Mouse (Mus musculus): ENCODE measurements at regions not wholly inside any gene's neighbourhood (a gene's known extent, or its start where the extent isn't known, plus 50 kb on each side); places are given as distances from the start of the nearest gene placed in this dataset.

GRCm38 (mm10) chr1:143074999-143075398, 565.5 kb upstream of the B3galt2 start:
- DNase-seq (ENCODE audit: low spot score) = no peak

DNA sequence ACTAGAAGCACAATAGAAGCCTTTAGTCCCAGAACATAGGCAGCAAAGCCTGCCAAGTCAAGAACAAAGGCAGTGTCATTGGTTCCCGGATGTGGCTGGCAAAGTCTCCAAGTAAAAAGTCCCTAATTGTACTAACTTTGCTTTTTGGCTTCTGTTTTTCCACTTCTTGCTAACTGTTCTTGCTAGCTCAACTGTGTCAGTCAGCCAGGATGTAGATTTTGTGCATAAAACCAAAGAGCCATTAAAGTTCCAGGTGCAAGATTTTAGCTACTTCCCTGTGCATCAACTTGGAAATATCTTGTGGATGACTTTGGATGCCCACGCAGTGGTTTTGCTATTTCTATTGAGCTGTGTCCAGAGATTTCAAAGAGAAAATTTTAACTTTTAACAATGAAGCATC, 560.0 kb upstream of the B3galt2 start:
- no peak for DNase-seq (ENCODE audit: low spot score)

- no peak for DNase-seq (ENCODE audit: low spot score)
Measured at GRCm38 (mm10) chr1:143096904-143097303, 543.6 kb upstream of the B3galt2 start.

- no peak for DNase-seq (ENCODE audit: low spot score)
Measured at GRCm38 (mm10) chr1:143098307-143098706, 542.2 kb upstream of the B3galt2 start.

DNA sequence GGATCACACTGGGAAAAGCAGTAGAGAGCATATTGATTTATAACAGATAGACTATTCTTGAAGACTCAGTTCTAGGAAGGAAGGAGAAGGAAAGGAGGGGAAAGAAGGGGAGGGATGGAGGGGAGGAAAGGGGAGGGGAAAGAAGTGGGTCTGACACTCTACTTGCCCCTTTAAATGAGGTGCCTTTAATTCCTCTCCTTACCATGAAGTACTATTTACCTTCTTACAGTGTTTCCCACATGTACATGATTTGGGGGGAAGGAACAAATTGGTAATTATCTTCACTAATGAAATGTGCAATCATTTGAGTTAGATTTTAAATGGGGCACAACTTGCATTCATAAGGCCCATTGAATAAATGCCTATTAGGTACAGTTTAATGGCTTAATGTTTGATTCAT, 518.3 kb upstream of the B3galt2 start:
- DNase-seq (ENCODE audit: low spot score) = no peak

DNA sequence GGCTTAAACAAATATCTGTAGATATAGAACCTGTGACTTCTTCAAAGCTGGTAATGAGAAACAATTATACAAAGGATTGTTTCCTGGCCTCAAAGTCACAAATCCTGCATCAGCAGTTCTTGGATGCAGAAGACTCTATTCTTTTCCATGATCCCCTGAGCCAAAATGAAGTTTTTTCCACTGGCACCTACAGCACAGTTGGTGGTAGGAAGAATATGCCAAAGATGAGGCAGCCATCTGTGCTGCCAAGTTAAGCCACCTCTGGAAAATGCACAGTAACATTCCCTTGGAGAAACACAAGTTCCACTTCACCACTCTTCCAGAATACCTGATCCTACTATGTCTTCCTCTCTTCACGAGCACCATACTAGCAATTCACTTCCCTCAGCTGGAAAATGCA, 510.2 kb upstream of the B3galt2 start:
- no peak for DNase-seq (ENCODE audit: low spot score)

- DNase-seq (ENCODE audit: low spot score) = no peak
Measured at GRCm38 (mm10) chr1:143132806-143133205, 507.7 kb upstream of the B3galt2 start.

DNA sequence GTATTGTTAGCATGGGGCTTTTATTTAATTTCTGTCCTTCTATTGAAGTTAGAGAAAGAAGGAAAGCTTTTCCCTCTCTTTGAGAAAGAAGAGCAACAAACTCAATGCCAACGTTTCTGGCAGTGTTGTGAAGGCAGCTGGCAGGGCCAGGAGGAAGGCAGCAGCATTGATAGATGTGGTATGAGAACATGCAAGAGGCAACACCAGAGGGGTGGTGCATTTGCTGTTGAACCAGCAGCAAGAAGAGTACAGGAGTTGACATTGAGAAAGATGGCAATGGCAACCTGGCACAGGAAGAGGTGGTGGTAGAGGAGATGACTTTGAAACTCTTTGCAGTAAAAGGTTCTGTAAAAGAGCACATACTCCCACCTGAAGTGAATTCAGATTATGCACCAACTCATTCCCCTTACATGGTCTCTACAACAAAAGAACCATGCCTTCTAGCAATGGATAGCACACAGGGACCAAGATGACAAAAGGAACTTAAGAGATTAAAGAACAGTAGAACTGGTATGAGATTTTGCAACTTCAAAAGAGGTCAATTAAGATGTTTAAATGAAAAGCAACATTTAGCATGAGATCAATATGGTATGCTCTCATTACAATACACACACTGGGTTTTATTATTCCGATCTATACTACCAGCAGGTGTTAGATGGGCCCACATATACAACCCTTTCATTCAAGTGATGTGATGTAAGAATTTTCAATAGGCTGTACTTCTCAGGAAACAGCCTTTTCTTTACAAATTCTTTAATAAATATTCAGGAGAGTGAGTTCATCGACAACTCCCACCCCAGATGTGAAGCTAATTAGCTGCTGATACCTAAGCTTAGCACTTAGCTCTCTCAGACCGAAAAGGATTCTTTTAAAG, 495.1 kb upstream of the B3galt2 start:
- DNase-seq (ENCODE audit: low spot score) = no peak

- no peak for DNase-seq (ENCODE audit: low spot score)
Measured at GRCm38 (mm10) chr1:143171286-143171685, 469.2 kb upstream of the B3galt2 start.

DNA sequence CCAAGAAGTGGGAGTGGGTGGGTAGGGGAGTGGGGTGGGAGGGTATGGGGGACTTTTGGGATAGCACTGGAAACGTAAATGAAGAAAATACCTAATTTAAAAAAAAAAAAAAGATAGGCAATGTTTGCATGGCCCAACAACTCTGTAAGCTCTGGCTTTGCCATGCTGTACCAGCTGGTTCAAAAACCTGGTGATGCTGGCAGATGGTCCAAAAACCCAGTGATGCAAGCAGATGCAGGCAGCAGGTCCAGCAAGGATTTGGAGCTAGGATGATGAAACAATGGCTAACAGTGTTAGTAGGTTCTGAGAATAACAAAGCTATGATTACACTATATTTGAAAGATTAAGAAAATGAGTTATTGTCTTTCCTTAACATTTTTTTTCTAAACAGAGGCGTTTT, 466.6 kb upstream of the B3galt2 start:
- DNase-seq (ENCODE audit: low spot score) = peak; percentile 39

DNA sequence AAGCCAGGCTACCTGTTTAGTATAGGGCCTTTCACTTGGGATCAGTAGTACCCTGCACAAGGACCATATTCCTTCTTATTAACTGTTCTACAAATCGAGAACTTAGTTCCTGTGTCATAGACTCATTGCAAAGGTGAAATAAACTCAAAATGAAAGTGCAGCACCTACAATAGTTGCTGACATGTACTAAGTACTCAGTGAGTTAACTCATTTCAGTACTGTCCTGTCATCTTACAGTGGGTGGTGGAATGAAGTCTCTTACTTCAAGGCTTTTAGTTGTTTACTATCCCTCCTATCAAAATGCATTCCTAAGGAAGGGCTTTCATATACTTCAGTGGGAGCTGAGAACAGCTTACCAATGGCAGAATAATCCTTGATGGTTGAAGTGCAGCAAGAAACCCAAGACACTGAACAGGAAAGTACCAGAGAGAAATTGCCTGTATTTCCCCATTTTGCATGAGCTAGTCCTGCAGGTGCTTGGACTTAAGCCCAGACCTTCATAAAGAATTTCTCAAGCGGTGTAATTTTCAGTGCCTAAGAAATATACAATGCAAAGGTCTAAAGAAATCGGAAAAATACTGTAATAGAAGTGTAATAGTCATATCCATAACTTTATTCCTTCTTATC, 448.2 kb upstream of the B3galt2 start:
- no peak for DNase-seq (ENCODE audit: low spot score)

GRCm38 (mm10) chr1:143200213-143200889, 440.1 kb upstream of the B3galt2 start:
- DNase-seq (ENCODE audit: low spot score) = peak; percentile 33

- DNase-seq (ENCODE audit: low spot score) = no peak
Measured at GRCm38 (mm10) chr1:143200971-143201370, 439.5 kb upstream of the B3galt2 start.

DNA sequence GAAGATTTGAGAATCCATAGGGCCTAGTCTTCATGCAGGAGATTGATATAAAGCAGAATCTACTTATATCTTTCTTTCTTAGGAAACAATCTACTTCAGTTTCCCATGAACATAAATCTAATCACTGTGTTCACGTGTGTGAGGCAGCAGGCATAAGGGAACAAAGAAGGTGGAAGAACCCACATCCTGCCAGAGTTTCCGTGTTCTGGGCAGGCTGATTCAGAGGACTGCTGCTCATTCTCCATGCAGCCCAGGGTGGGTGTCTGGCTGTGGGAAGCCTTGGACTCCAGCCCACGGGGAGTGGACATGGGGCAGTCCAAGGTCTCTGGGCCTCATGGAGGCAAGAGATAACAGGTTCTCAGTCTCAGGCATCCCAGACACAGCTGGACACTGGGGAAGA, 438.3 kb upstream of the B3galt2 start:
- DNase-seq (ENCODE audit: low spot score) = no peak

GRCm38 (mm10) chr1:143204070-143204469, 436.4 kb upstream of the B3galt2 start:
- no peak for DNase-seq (ENCODE audit: low spot score)

GRCm38 (mm10) chr1:143206995-143207394, 433.5 kb upstream of the B3galt2 start:
- DNase-seq (ENCODE audit: low spot score) = no peak

DNA sequence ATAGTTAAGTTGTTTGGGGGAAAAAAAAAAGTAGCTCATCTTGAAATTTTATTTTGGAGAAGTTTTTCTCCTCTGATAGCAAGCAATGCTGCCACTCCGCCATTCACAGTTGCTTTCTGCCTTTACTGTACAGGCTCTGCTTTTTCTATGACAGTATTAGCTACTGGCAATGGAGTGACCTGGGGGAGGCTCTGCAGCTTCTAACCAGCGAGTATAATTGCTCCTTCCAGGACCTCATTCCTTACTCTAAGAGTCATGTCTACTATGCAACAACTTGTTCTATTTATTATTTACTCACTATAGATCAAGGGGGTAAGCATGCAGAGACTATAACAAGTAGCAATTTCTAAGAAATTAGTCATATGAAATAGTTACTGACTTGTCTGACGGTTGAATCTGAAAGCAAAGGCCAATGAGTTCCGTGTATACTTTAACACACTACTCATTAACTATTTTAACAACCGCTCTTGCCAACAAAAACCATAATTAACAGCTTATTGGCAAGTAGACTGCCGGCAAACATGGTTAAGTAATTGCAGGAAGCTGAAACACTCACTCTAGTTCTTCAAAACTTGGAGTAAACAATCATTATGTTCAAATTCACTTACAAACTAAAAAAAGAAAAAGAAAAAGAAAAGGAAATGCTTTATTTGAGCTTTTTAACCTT, 432.9 kb upstream of the B3galt2 start:
- DNase-seq (ENCODE audit: low spot score) = no peak

DNA sequence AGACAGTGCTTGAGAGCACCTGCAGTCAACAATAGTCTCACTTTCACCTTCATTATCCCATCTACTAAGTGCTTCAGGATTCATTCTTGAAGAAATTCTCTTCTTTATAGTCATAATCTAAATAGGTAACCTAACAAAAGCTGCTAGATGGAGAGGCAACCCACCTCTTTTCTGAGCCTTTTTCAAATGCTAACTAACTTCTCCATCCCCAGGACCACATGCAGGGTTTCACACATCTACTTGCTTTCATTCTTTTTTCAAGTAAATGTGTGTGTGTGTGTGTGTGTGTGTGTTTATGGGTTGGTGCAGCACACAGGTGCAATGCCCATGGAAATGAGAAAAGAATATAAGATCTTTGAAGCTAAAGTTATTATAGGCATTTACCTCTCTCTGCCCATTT, 423.1 kb upstream of the B3galt2 start:
- DNase-seq (ENCODE audit: low spot score) = no peak

- DNase-seq (ENCODE audit: low spot score) = no peak
Measured at GRCm38 (mm10) chr1:143231969-143232368, 408.5 kb upstream of the B3galt2 start.

DNA sequence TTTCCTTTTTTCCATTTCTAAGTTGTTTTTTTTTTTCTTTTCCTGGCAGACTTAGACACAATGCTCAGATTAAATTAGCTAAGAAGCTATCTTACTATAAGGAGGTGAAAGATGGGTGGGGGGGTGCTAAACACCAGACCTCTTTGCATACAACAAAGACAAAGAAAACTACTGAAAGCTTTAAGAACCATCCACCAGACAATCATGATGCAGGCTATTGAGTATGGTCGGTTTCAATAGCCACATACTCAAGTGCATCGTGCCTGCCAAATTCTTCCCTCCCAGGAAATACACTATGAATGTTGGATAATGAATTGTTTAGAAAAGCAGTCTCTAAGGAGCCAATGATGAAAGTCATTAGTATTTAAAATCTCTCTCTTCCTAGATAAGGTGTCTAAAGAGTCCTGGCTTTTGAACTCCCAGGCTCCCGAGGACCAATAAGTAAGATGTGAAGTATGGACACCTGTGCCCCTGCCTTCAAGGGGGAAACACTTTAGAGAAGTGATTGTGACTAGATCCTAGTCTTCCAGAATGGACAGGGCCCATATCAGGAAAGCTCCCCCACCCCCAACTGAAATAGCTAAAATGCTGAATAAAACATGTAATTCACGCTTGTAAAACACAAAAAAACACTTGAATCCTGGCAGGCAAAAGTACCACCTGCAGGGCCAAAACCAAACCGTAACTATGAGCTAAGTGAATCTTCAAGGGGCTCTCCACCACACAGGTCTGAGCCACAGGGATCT, 381.8 kb upstream of the B3galt2 start:
- DNase-seq (ENCODE audit: low spot score) = no peak

DNA sequence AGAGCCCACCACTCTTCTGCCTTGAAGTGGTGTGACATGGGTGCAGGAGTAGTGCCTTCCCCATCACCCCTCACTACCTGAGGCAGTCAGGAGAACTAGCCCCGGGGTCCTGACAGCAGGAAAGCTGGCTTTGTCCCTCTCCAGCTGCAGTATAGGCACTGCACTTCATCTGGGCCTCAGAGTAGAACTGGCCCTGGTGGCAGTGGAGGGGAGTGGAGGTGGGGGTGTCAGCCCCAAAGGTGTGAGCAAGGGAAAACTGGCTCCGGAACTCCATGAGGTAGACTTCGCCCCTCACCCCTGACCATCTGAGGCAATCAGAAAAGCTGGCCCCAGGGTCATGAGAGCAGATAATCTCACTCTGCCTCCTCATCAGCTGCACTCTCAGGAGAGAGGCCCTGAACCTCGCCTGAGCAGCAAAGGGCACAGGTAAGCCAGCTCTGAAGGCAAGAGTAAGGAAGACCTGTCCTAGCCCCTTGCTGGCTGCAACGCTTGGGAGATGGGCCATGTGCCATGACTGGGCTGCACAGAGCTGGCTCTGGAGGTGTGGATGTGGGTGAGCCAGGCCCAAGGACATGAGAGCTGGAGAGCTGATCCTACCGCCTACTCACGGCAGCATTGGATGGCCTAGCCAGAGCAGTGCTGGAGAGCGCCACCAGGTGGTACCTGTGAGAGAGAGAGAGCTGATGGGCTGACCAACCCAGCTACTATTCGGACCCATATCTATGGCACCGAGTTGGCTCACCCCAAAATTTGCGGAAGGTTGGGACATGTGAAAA, 377.0 kb upstream of the B3galt2 start:
- no peak for DNase-seq (ENCODE audit: low spot score)
